Mouse (Mus musculus) naive thymus-derived CD4-positive, alpha-beta T cell, adult 2 months (primary cell): Measurements from ENCODE around the gene Sec16b.
A peak's percentile ranks its signal among the peaks of the same experiment; 100 is the strongest.

Source experiments
- DNase-seq: peaks from one replicate; pipeline ENCODE4 v3.0.0-alpha.2; 2011; ENCODE audit warnings: low read depth

Gene Sec16b

DNA sequence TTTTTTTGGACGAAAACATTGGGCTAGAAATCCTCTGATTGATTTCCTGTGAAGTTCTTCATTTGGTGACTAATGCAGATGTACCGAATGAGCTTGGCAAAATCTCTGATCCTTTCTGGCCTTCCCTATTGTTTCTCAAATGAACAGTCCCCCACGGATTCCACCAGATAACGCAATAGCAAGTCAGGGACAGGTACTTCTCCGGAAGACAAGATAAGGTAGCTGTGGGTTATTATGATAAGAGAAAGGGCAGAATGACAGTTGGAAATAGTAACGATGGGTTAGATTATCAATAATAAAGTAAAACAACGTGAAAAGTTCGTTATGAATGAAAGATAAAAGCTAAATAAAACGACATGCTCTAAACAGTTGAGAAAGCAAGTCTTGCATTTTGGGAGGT, 7.0 kb downstream of the Sec16b start:
- DNase-seq: no peak

DNA sequence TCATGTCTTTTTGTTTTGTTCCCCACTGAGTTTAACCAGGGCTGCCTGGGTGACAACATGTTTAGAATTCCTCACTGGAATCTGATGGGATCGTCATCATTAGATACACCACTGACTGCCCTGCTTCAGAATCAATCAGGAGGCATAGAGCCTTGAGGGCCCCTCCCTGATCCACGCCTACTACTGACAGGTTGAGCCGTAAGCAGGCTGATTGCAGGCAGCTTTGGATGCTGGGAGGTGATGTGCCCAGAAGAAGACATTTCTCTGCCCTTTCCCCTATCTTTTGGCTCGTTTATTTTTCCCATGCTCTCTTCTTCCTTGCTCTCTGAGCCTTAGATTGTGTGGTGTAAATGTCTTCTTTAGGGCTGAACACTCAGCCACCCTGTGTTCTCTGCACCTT, 7.8 kb downstream of the Sec16b start:
- no peak for DNase-seq

DNA sequence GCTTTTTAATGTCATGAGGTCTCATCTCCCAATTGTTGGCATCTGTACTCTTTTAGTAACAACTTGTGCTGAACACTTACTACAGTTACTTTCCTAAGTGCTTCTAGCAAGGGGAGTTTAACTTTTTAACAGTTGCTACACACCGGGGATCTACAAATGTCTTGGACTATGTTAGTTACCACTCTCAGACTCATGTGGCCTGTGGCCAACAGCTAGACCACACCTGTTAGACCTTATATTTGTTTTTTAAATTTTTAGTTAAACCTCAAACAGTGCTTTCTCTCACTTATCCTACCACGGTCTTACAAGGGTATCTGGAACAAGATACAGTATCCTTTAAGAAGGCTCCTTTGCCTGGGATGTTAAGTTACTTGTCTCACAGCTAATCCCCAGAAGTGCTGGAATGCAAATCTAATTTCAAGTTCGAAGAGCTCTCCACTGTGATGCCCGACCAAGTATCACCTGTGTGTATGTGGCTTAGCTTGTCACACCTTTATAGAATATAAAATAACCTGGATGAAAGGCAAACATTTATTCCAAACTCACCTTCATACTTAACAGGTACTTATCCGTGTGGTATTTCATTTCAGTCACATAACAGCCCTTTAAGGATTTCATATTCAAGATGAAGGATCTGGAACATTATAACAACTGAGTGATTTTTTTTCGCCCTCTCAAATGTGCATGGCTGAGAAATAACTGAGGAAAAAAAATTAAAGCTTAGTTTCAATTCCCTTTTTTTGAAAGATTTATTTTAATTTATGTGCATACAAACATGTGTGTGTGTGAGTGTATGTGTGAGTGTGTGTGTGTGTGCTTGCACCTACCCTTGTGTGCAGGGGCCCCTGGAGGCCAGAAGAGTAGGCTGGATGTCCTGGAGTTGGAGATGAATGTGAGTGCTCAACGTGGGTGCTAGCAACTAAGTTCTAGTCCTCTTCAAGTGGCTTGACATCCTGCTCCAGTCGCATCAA, 10.6 kb downstream of the Sec16b start:
- no peak for DNase-seq

DNA sequence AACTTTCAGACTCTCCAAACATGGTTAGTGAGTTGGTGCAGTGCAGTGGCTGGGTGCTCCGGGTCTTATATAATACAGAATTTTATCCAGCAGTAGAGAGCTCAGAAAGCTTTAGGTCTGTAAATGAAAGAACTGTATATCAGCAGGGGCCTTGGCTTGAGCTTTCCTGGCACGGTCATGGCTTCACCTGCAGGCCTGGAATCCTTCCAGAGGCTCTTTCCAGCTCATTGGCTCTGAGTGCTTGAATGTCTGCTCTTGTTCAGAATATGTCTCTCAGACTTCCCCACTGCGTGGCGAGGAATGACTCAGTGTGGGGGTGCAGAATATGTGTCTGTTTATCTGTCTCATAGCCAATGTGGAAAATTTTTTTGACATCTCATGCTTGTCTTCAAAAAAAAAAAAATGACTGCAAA, 11.6 kb downstream of the Sec16b start:
- no peak for DNase-seq

DNA sequence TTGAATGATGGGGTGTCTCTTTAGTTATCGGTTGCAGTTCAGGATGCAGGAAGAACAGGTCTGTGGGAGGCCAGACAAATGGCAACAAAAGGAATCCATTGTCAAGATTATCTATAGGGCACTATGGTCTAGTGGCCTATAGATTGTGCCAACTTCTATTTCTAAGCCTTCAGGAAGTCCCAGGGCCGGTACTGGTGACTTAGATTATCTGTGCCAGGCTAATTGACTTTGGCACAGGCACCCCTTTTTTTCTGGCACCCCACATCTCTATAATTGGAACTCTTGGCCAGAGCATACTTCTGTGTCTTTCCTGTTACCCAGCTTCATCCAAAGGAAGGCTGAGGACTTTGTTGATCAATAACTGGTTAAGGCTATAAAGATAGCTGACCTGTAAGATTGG, 12.9 kb downstream of the Sec16b start:
- DNase-seq: no peak

DNA sequence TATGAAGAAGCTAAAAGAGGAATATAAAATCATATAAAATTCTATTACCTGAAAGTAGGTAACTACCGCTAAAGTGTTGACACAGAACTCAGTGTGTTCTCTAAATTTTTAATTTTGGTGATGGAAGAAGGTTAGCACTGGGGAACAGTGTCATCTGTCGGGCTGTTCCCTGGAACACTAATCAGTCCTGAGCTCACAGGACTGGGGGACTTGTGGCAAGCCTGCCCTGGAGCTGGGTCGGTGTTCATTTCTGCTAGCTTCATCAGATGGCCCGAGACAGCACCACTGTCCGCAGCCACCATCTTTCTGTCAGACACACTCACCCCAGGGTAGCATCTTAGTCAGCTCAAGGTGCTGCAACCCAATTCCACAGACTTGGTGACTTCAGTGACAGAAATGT, 15.8 kb downstream of the Sec16b start:
- DNase-seq: no peak

DNA sequence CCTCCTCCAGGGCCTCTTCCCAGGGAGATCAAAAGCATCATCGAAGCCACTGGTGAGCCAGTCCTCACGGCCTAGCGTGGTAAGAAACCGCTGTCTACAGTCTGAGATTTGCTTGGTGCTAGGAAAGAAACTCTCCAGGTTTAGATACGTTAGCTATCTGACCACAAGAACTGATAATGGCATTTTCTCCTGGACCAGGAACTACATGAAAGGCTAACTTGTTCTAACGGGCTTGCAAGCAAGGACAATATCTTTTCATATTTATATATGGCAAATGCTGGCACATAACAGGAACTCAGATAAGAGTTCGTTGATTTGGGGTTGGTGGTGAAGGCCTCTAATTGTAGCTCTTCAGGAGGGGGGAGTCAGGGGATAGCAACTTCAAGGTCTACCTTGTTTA, 18.2 kb downstream of the Sec16b start:
- DNase-seq: no peak

DNA sequence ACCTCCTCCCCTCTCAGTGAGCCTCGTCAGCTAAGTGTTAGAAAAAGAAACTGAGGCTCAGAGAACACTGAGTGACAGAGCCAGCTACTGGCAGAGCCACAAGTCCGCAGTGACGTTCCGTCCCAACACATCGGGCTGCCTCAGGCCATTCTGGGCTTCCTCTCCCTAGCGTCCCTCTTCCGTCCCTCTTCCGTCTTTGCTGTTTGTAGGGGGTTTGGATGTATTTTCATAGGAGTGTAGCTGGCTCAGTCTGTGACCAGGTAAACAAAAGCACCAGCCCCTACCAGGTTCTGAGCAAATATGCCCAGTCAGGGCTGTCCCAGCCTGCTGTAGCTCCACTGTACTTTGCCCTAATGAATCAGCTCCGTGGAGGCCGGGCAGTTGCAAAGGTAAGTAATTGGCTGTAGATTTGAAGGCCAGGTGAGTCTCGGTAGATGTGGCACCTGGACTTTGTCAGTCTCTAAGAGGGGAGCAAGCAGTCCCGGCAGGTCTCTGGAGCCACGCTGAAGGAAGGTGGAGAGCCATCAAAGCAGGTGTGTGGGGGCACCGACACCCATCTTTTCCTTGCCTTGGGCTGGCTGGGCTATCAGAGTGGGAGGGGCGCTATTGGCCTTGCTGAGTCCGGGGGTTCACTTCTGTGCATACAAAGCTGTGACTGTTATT, 19.3 kb downstream of the Sec16b start:
- DNase-seq: no peak

DNA sequence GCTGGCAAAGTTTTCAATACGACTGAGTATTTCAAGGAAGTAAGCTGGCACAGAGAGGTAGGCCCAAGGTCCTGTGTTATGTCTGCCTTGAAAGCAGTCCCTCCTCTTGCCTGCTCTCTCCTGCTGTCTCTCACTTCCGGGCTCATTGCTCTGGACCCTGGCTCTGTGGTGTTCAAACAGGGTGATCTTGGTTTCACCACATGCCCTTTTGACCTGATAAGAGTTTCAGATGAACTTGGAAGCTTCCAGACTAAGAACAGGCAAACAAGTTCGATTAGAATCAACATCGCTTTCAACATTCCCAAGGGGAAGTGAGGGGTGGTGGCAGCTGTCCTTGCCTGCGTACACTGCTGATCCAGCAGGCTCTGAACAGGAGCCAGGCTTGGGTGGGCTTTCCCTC, 20.1 kb downstream of the Sec16b start:
- DNase-seq: no peak

DNA sequence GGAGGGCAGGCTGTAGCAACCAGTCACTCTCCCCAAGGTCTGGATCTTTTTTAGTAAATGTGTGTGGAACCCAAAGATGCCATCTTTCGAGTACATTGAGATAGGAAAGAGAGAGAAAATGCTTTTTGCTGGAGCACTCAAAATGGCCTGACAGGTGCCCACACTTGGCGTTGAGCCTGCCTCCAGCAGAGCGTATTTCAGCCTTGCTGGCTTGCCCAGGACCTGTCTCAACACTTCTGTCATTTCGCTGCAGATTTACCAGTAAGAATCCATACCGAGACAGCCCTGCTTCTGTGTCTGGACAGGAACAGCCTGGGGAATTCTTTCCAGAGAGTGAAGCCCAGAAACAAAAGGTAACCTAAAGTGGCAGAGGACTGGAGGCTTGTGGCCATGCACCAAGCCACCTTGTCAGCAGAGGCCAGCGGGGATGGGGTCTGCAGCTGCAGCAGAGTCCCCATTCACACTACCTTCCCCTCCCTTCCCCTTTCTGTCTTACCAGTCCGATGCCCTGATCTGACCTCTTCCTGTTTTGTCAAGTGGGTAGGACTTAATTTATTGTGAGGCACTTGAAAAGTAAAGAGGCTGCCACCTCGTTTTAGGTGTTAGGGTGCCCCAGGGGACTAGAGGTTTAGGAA, 26.4 kb downstream of the Sec16b start:
- DNase-seq: no peak

DNA sequence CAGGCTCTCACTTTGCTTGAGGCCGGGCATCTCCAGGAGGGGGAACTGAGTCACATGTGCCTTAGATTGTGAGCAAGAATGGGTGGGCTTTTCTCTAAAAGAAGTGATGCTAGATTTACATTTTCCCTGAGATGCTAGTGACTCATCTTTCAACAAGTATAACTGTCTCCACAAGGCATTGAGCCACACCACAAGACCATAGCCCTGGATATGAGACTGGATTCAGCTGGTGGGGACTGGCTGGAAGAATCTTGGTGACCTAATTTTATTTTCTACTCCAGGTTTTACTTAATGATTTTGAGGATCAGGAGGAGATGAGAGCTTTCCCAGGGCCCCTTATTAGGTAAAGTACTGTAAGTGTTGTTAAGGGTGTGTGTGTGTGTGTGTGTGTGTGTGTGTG, 29.0 kb downstream of the Sec16b start:
- no peak for DNase-seq

DNA sequence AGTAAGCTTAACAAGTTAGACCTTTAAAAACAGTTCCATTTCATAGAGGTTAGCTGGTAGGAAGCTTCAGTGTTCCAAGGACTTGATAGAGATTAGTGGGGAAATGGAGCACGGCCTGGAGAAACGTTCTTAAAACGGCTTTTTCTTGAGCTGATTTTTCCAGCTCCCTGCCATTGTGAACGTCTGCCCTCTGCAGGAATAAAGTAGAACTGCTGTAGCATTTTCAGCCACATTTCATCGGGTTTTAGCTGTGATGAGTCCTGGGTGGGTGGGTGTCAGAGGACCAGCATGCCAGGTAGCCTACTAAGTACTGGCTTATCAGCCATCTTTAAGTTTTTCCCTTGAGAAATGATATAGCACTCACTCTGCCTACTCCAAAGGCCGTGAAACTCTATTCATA, 29.9 kb downstream of the Sec16b start:
- DNase-seq: peak; percentile 28

DNA sequence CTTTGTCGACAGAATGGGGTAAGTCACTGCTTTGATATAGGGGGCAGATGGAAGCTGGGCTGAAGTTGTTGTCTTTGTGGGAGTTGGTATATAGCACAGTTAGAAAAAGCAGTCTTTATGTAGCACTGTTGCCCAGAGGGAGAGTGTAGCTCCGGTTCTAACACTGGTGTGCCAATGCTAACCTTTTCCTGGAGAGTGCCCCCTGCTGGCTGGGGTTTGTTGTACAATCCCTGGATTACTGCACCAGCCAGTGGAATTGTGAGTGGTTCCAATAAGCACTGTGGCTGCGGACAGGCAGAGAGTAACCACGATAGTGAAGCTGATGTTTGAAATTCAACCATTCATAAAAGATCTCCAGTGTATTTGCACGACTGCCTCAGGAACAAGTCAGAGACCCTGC, 31.1 kb downstream of the Sec16b start:
- DNase-seq: no peak

DNA sequence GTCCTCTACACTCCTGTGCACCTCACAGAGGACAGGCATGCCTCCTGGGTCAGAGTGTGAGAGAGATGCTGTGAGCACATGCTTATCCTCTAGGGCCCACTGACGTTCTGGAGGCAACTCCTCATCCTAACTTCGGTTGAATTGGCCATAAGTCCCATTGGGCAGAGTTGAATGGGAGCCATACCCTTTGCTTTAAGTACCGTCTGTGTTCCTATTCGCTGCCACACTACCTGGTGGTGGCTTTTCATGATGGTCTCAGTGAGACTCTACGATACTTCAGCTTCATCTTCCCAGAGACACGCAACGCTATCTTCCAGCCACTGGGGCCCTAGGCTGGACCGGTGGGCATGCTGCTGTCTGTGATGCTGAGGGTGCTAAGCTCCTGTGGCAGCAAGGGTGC, 38.5 kb downstream of the Sec16b start:
- no peak for DNase-seq

DNA sequence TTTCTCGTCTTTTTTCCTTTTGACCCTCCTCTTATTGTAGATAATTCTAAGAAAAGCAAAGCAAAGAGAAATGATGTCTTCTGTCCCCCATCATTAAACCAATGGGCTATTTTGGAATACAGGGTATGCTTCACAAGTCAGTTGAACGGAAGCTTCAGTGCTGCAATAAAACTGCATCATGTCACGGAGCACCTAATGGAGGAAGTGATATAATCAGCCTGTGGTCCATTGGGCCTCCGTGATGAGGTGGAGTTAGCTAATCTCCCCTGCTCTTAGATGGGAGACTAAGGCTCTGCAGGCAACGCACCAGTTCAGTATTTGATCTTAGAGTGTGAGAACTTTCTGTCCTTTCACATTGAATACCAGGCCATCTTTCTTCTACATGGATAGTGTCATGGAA, 41.1 kb downstream of the Sec16b start:
- no peak for DNase-seq

DNA sequence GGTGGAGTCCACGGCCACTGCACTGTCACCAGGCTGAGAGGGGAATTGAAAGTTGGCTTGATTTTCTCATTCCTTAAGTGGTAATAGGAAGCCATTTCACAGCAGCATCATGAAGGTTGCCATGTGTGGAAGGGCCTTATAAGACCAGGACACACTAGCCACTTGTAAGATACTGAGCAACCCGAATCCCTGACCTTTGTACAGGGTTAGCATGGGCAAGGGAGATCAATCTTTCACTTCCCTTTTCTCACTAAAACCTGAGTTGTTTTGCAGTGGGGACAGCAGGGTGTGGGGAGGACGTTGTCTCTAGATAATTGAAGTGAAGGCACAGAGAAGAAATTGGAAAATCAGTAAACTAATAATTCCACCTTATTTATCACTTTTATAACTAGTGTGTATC, 43.2 kb downstream of the Sec16b start:
- no peak for DNase-seq

DNA sequence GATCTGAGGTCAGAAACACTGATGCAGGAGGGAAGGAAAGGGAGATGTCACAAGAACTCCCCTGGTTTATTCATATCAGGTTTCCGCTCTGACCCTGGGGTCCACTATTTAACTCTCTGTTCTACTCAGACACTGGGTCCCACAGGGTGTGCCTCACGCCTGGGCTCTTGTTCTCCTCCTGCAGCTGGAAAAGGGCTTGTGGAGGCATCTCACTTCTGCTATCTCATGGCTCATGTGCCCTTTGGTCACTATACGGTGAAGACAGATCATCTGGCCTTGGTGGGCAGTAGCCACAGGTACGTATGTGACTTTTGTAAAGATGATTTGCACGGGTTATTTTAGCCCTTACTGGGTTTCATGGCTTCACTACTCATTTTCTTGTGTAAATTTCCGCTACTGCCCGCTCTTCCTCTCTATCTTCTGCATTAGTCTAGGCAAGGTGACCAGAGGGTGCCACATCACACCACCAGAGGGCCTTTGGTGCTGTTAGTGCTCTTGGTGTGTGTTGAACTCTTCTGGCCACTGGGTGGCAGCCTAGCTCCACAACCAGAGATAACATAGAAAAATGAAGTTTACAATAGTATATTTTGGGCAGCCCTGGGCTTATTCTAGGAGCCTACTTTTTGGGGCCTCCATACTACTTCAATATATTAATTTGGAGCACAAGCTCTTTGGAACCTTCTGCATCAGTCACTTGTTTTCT, 46.4 kb downstream of the Sec16b start:
- peak; percentile 63 for DNase-seq

DNA sequence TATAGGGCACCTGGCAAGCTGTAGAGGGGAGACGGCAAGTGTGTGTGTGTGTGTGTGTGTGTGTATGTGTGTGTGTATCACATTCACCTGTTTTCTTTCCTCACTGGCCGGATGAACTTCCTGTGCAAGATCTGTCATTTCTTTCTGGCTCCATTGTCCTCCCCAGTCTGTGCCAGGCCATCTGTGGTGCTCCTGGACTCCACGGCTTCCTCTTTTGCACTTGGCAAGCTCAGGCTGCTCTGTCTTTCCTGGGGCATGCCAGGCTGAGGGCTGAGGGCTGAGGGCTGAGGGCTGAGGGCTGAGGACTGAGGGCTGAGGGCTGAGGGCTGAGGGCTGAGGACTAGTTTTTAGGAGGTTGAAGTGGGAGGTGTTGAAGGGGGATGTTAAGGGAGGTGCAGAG, 47.6 kb downstream of the Sec16b start:
- DNase-seq: no peak

DNA sequence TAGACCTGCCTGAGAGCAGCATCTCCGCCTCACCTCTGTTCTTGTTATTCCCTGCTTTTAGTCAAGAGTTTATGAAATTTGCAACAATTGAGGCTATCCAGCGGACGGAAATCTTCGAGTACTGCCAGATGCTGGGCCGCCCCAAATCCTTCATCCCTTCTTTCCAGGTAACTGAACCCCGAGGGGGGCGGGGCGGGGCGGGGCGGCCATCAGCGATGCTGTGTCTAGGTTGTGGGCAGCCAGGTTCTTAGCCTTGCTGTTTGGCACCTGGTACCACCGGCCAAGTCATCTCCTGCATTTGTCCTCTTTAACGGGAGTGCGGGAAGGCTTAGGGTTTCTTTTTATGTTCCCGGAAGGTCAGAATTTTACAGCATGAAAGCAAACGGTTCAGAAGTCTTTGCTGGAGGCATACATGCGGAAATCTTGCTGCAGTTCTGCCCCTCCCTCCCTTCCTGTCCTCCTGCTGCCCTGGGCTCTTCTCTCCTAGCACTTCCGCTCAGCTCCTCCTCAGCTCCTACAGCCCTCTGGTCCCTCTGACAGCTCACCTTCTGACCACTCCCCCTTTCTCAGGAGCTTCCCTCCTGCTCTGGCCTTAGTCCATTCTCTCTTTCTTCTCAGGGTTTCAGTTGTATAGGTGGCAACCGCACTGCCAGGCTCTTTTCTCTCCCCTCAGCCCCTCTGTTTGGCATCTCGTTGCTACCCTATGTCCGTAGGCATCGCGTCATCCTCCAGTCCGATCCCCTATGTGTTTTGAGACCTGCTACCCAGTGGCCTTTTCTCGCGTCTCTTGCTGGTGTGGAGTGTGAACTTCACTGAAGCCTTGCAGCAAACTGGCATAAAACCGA, 48.4 kb downstream of the Sec16b start:
- DNase-seq: peak; percentile 35

DNA sequence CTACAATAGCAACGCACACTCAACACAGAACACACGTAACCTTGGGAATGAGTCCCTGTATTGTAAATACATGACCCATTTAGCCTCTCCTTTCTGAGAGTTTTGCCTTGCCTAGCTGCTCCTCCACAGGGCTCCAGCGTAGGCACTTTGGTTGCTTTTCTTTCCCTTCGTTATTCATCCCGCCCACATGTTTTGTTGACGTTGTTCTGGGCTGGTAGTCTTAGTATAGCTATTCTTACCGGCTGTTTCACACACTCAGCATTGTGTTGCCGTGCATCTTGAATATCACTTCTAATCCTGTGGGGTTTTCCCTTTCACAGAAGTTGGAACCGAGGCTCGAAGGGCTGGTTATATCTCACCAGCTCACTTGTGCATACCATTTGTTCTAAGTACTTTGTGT, 49.2 kb downstream of the Sec16b start:
- no peak for DNase-seq

DNA sequence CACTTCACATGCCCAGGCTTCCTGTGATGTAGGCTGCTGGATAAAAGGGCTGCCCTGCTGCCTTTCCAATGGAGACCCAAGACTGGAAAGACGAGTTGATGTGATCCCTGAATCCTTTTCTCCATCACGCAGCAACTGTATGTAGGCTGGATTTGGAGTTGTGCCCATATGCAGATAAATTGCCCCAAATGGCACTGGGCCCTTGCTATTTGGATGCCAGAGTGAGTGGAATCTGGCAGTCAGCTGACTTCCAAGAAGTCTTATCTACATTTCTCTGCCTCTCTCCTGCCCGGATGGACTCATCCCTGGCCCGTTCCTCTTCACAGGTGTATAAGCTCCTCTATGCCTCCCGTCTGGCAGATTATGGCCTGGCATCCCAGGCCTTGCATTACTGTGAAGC, 49.9 kb downstream of the Sec16b start:
- no peak for DNase-seq

DNA sequence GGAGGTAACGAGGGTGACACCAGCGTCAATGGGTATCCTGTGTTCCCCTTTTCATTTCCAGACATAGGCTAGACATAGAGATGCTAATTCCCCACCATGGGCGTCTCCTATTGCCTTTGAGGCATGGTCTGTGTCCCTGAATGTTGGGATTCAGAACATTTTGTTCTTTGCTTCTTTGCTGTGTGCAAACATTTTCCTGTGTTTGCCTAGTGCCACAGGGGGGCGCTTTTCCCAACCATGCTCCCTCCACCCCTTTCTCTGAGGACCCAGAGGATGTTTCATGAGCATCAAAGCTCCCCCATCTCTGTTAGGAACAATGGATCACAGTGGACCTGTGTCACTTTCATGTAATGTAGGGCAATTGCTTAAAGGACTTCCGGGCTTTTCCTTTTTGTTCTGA, 51.6 kb downstream of the Sec16b start:
- no peak for DNase-seq
